In genomic region chr9:44485516-44486161, GRCm38 (mm10) we compare ENCODE assay signal across 9 mouse cellular contexts. TPM values are rescaled to one million over a fixed set of nuclear protein-coding genes. Genes with fewer than 3 reads are reported as not detected.
DNase-seq lines count a peak whose midpoint lies in the region; ATAC-seq and TF ChIP-seq lines count a peak whose summit lies in the region.
"Had no signal": no experiment of that assay in that cellular context is flagged by ENCODE, and none has a peak within 500 bp of the region (broad histone marks: within the 10 kb centered on the region; RNA-seq: fewer than 3 reads in every experiment).

No protein-coding gene starts in this region.

- 25% methylated on average over 14 of the region's 14 CpGs for WGBS in embryonic facial prominence, embryonic 13.5 days
- 32% methylated on average over 14 of the region's 14 CpGs for WGBS in hindbrain, embryonic 11.5 days
- 20% methylated on average over 14 of the region's 14 CpGs for WGBS in limb, embryonic 15.5 days
- WGBS in neural tube, embryonic 13.5 days: 30% methylated on average over 14 of the region's 14 CpGs

- H3K36me3 ChIP-seq in embryonic facial prominence, embryonic 13.5 days: 0 out of 2 replicates have a peak, but pooled peaks cover 4% of the 10 kb centered on the region
- no peaks in the 10 kb centered on the region for H3K36me3 ChIP-seq in hindbrain, embryonic 11.5 days (ENCODE audit: control insufficient read depth, insufficient read depth, low read length)
- no peaks in the 10 kb centered on the region for H3K36me3 ChIP-seq in limb, embryonic 15.5 days
- no peaks in the 10 kb centered on the region for H3K36me3 ChIP-seq in neural tube, embryonic 13.5 days

- ATAC-seq in embryonic facial prominence, embryonic 13.5 days (ENCODE audit: insufficient number of reproducible peaks, insufficient read depth, low FRiP score, low TSS enrichment, low read depth): no peak
- ATAC-seq in hindbrain, embryonic 11.5 days (ENCODE audit: low FRiP score): no peak
- no peak for ATAC-seq in limb, embryonic 15.5 days (ENCODE audit: insufficient number of reproducible peaks, low FRiP score, low TSS enrichment, low read depth)
- ATAC-seq in neural tube, embryonic 13.5 days (ENCODE audit: low read depth): no peak
- no peak for ATAC-seq in inflammation-experienced regulatory T-cells, adult 6 months

- H3K4me3 ChIP-seq in layer of hippocampus, adult 2 months: peak overlapping the region; percentile 85; the same call in 1 of the 2 replicates
- peak overlapping the region; percentile 98 for H3K4me3 ChIP-seq in embryonic facial prominence, embryonic 13.5 days
- peak overlapping the region; percentile 97 for H3K4me3 ChIP-seq in hindbrain, embryonic 11.5 days (ENCODE audit: low read depth, low read length)
- peak overlapping the region; percentile 98 for H3K4me3 ChIP-seq in limb, embryonic 15.5 days
- H3K4me3 ChIP-seq in neural tube, embryonic 13.5 days: peak overlapping the region; percentile 96

- TF ChIP-seq CTCF in layer of hippocampus, adult 2 months (conservative IDR thresholded peaks at IDR 0.05): no peak

- no peak for DNase-seq in layer of hippocampus, adult 2 months (ENCODE audit: low spot score in 2 of 2)
- DNase-seq in layer of hippocampus, adult 18-20 months (ENCODE audit: low spot score in 2 of 2): no peak
- no peak for DNase-seq in hindbrain, embryonic 11.5 days (ENCODE audit: low spot score)
- DNase-seq in left cerebral cortex, postnatal 25 days (ENCODE audit: low spot score in 2 of 2): no peak

- no peaks in the 10 kb centered on the region for H3K9me3 ChIP-seq in embryonic facial prominence, embryonic 13.5 days
- H3K9me3 ChIP-seq in hindbrain, embryonic 11.5 days (ENCODE audit: control insufficient read depth, low read length): no peaks in the 10 kb centered on the region
- no peaks in the 10 kb centered on the region for H3K9me3 ChIP-seq in limb, embryonic 15.5 days
- H3K9me3 ChIP-seq in neural tube, embryonic 13.5 days: no peaks in the 10 kb centered on the region

- H3K27me3 ChIP-seq in embryonic facial prominence, embryonic 13.5 days: no peaks in the 10 kb centered on the region
- no peaks in the 10 kb centered on the region for H3K27me3 ChIP-seq in hindbrain, embryonic 11.5 days (ENCODE audit: control insufficient read depth, insufficient read depth, low read length)
- H3K27me3 ChIP-seq in limb, embryonic 15.5 days: no peaks in the 10 kb centered on the region
- H3K27me3 ChIP-seq in neural tube, embryonic 13.5 days: no peaks in the 10 kb centered on the region

- peak overlapping the region; percentile 99 for H3K9ac ChIP-seq in embryonic facial prominence, embryonic 13.5 days
- H3K9ac ChIP-seq in hindbrain, embryonic 11.5 days (ENCODE audit: low read depth, low read length): peak overlapping the region; percentile 98; the same call in 1 of the 2 replicates
- peak overlapping the region; percentile 24 for H3K9ac ChIP-seq in limb, embryonic 15.5 days
- H3K9ac ChIP-seq in neural tube, embryonic 13.5 days: peak overlapping the region; percentile 99

- peak overlapping the region; percentile 89 for H3K4me2 ChIP-seq in embryonic facial prominence, embryonic 13.5 days
- peak overlapping the region; percentile 71 for H3K4me2 ChIP-seq in hindbrain, embryonic 11.5 days (replicated peaks; ENCODE audit: low read depth, low read length)
- peak overlapping the region; percentile 81 for H3K4me2 ChIP-seq in limb, embryonic 15.5 days
- H3K4me2 ChIP-seq in neural tube, embryonic 13.5 days: peak overlapping the region; percentile 98

- intact Hi-C loops in left cerebral cortex, postnatal 25 days (cut with DNase I): no loop called here

- peaks cover 74% of the 10 kb centered on the region for H3K4me1 ChIP-seq in embryonic facial prominence, embryonic 13.5 days
- peaks cover 59% of the 10 kb centered on the region for H3K4me1 ChIP-seq in hindbrain, embryonic 11.5 days (replicated peaks; ENCODE audit: control insufficient read depth, insufficient read depth, low read length)
- peaks cover 76% of the 10 kb centered on the region for H3K4me1 ChIP-seq in limb, embryonic 15.5 days
- H3K4me1 ChIP-seq in neural tube, embryonic 13.5 days (replicated peaks): peaks cover 78% of the 10 kb centered on the region

- peak overlapping the region; percentile 98 for H3K27ac ChIP-seq in layer of hippocampus, adult 2 months
- peak overlapping the region; percentile 98 for H3K27ac ChIP-seq in embryonic facial prominence, embryonic 13.5 days
- H3K27ac ChIP-seq in hindbrain, embryonic 11.5 days (ENCODE audit: low read depth, low read length): no peak overlapping the region
- peak overlapping the region; percentile 99 for H3K27ac ChIP-seq in limb, embryonic 15.5 days
- H3K27ac ChIP-seq in neural tube, embryonic 13.5 days (replicated peaks): 0 out of 2 replicates have a peak overlapping the region, but pooled peaks have one; percentile 79

RNA-seq across cellular contexts. Expression of gene Bcl9l, which starts 3.0 kb away (rescaled TPM):
- 10 to 100 TPM; 68.4 to 76.9 TPM for total RNA-seq in layer of hippocampus, adult 2 months (2021)
- 10 to 100 TPM; 64.0 to 72.3 TPM for total RNA-seq in layer of hippocampus, adult 18-20 months (2021)
- polyA plus RNA-seq in embryonic facial prominence, embryonic 13.5 days (2015; fragmentation: Nextera tagmentation; extraction: Ambion mirVana): 18.2 and 19.3 TPM in 2 replicates
- 8.6 and 10.1 TPM in 2 replicates for polyA plus RNA-seq in hindbrain, embryonic 11.5 days (2014; fragmentation: Nextera tagmentation; extraction: Ambion mirVana)
- polyA plus RNA-seq in limb, embryonic 15.5 days (2015; fragmentation: Nextera tagmentation; extraction: Ambion mirVana): 16.8 and 18.5 TPM in 2 replicates
- polyA plus RNA-seq in neural tube, embryonic 13.5 days (2015; fragmentation: Nextera tagmentation; extraction: Ambion mirVana): 9.4 and 9.6 TPM in 2 replicates
- 10 to 100 TPM; 60.3 to 60.9 TPM for total RNA-seq in left cerebral cortex, postnatal 25 days (2021)
- polyA plus RNA-seq in inflammation-experienced regulatory T-cells, adult 6 months (2017; shearing (Covaris generic)): 10 to 100 TPM; 11.1 to 12.4 (median 12.2) TPM

RNA-seq across cellular contexts. Expression of gene Upk2, which starts 30.9 kb away (rescaled TPM):
- total RNA-seq in layer of hippocampus, adult 2 months (2021): not detected
- not detected for total RNA-seq in layer of hippocampus, adult 18-20 months (2021)
- 2.8 and 2.9 TPM in 2 replicates for polyA plus RNA-seq in embryonic facial prominence, embryonic 13.5 days (2015; fragmentation: Nextera tagmentation; extraction: Ambion mirVana)
- 0.83 TPM in 1 of 2 replicates, not detected in the other for polyA plus RNA-seq in hindbrain, embryonic 11.5 days (2014; fragmentation: Nextera tagmentation; extraction: Ambion mirVana)
- 0.37 and 0.45 TPM in 2 replicates for polyA plus RNA-seq in limb, embryonic 15.5 days (2015; fragmentation: Nextera tagmentation; extraction: Ambion mirVana)
- polyA plus RNA-seq in neural tube, embryonic 13.5 days (2015; fragmentation: Nextera tagmentation; extraction: Ambion mirVana): not detected in 2 replicates
- not detected for total RNA-seq in left cerebral cortex, postnatal 25 days (2021)
- polyA plus RNA-seq in inflammation-experienced regulatory T-cells, adult 6 months (2017; shearing (Covaris generic)): not detected
- total RNA-seq: MEL had no signal

RNA-seq across cellular contexts. Expression of gene Foxr1, which starts 44.7 kb away (rescaled TPM):
- total RNA-seq in layer of hippocampus, adult 2 months (2021): not detected
- total RNA-seq in layer of hippocampus, adult 18-20 months (2021): not detected
- polyA plus RNA-seq in embryonic facial prominence, embryonic 13.5 days (2015; fragmentation: Nextera tagmentation; extraction: Ambion mirVana): not detected in 2 replicates
- polyA plus RNA-seq in hindbrain, embryonic 11.5 days (2014; fragmentation: Nextera tagmentation; extraction: Ambion mirVana): not detected in 2 replicates
- polyA plus RNA-seq in limb, embryonic 15.5 days (2015; fragmentation: Nextera tagmentation; extraction: Ambion mirVana): not detected in 2 replicates
- polyA plus RNA-seq in neural tube, embryonic 13.5 days (2015; fragmentation: Nextera tagmentation; extraction: Ambion mirVana): not detected in 2 replicates
- total RNA-seq in left cerebral cortex, postnatal 25 days (2021): not detected
- under 1 TPM in 2 of 3 experiments, not detected in 1; 0.17 to 0.72 TPM for polyA plus RNA-seq in inflammation-experienced regulatory T-cells, adult 6 months (2017; shearing (Covaris generic))

Comparison
In these comparisons a context has a peak if more than half of its experiments do, and no peak if none do; other contexts are left out.
1. H3K9ac ChIP-seq: peak in every context shown above with its lines; median percentile 99 in embryonic facial prominence, embryonic 13.5 days; 99 in neural tube, embryonic 13.5 days; 98 in hindbrain, embryonic 11.5 days; 24 in limb, embryonic 15.5 days.